8 mouse cellular contexts compared by ENCODE assay signal in the genomic region with DNA sequence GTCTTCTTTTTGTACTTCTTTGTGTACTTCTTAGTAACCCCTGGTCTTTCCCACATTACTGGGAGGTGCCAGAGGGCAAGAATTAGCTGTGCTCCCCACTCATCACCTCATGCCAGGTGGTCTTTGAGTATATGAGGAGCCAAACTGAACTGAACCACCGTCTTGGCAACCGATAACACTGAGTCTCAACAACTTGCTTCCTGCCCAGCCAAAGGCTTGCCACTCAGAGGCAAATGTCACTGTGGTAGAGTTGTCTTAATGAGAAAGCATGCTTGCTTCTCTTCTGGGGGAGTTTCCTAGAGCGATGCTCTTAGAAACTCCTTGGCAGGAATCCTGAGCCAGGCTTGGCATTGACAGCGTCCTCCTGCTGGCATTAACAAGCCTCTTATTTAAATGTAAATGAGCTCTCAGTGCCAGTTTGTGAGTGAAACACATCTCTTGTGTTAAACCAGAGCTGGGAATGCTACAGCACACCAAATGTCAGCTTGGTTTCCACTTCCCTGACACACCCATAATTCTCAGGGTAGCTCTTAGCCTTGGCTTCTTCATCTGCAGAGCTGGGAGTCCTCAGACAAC.
DNase-seq lines count a peak whose midpoint lies in the region.

No protein-coding gene starts in this region.

- intact Hi-C loops in left cerebral cortex, postnatal 10 days (cut with DNase I): loop anchor here (5.0 kb wide), 1 partner anchor 36 kb away; no protein-coding TSS in a partner anchor

- DNase-seq in NIH3T3 (ENCODE audit: low read depth): peak; percentile 44
- DNase-seq in brain, embryonic 18.5 days (ENCODE audit: low read depth, low spot score): peak; percentile 92
- DNase-seq in frontal cortex, postnatal 25 days (ENCODE audit: low spot score in 2 of 2): peak; percentile 42 to 59
- peak; percentile 74 to 91 for DNase-seq in left cerebral cortex, postnatal 10 days (ENCODE audit: extremely low spot score in 1 of 2, low spot score in 2 of 2)
- DNase-seq in testis, postnatal 14 days (ENCODE audit: low spot score): peak; percentile 40
- DNase-seq in thymus, postnatal 10 days (ENCODE audit: low spot score in 2 of 2): no peak
- no peak for DNase-seq in spleen, postnatal 4 days (ENCODE audit: low spot score in 2 of 2)
- DNase-seq in lung, postnatal 4 days: no peak

Comparison
In these comparisons a context has a peak if more than half of its experiments do, and no peak if none do; other contexts are left out.
1. DNase-seq: peak in NIH3T3 (single experiment), brain, embryonic 18.5 days (single experiment), frontal cortex, postnatal 25 days (2 of 2), left cerebral cortex, postnatal 10 days (2 of 2) and testis, postnatal 14 days (single experiment); none in thymus, postnatal 10 days (0 of 2), spleen, postnatal 4 days (0 of 2) and lung, postnatal 4 days (0 of 2).